Mouse (Mus musculus) thymus, adult 2 months (tissue): Measurements from ENCODE around the gene Mfap2.

Experiments used
- CTCF ChIP-seq: fragments of 200-500 bp; IDR thresholded peaks from 2 replicates; pipeline ENCODE4 v1.5.1; 2012; ENCODE audit warnings: mild to moderate bottlenecking, control low read depth, low read length, moderate library complexity, borderline replicate concordance; ENCODE audit not compliant: control insufficient read depth, poor library complexity, insufficient read depth; ENCODE audit errors: extremely low read depth
- POLR2A ChIP-seq: fragments of 200-500 bp; IDR thresholded peaks from 2 replicates; pipeline ENCODE4 v1.6.1; 2012; ENCODE audit warnings: mild to moderate bottlenecking, low read length, control low read depth, moderate library complexity; ENCODE audit not compliant: control insufficient read depth, poor library complexity, insufficient read depth; ENCODE audit errors: extremely low read depth

- TF ChIP-seq CTCF (no peak), POLR2A (no peak)
Measured at GRCm38 (mm10) chr4:140962950-140963349, 47.3 kb upstream of the Mfap2 start.
